Comparison of ENCODE assay signal across 8 mouse cellular contexts in genomic region chr10:40300648-40301171, GRCm38 (mm10). TPM values are rescaled to one million over a fixed set of nuclear protein-coding genes. Genes with fewer than 3 reads are reported as not detected.
DNase-seq lines count a peak whose midpoint lies in the region; ATAC-seq and TF ChIP-seq lines count a peak whose summit lies in the region.

No protein-coding gene starts in this region.

- H3K9me3 ChIP-seq in hindbrain, embryonic 11.5 days (ENCODE audit: control insufficient read depth, low read length) = no peaks in the 10 kb centered on the region
- no peaks in the 10 kb centered on the region for H3K9me3 ChIP-seq in lung, postnatal 0 days (ENCODE audit: low read length)

- peak; percentile 56 for DNase-seq in Patski (ENCODE audit: low read depth, low spot score)
- DNase-seq in cerebellum, adult 9-11 months = peak; percentile 84
- peak; percentile 84 to 89 for DNase-seq in frontal cortex, postnatal 10 days (ENCODE audit: low spot score in 2 of 2)
- peak; percentile 89 for DNase-seq in hindbrain, embryonic 11.5 days (ENCODE audit: low spot score)
- DNase-seq in layer of hippocampus, postnatal 10 days (ENCODE audit: low spot score in 2 of 2) = peak; percentile 85 to 86
- peak; percentile 95 for DNase-seq in lung, postnatal 0 days (ENCODE audit: low spot score)
- peak; percentile 63 for DNase-seq in ovary, postnatal 10 days (ENCODE audit: low spot score)
- peak; percentile 58 for DNase-seq in thymus, postnatal 14 days

- H3K4me3 ChIP-seq in hindbrain, embryonic 11.5 days (ENCODE audit: low read depth, low read length) = peak overlapping the region; percentile 99
- peak overlapping the region; percentile 86 for H3K4me3 ChIP-seq in lung, postnatal 0 days (ENCODE audit: low read depth, low read length)

- POLR2A ChIA-PET in Patski (lab: Charles Lee) = interaction anchor here (0.6 to 2.3 kb wide), 3 partner anchors 33 to 46 kb away, joined by 3 to 16 read pairs (median 10); partner anchors contain the start of gene Gtf3c6

- TF ChIP-seq CTCF in Patski (IDR thresholded peaks at IDR 0.05) = no peak
- no peak for TF ChIP-seq CTCF in lung, postnatal 0 days (IDR thresholded peaks at IDR 0.05)

- peak; percentile 81 for ATAC-seq in Patski
- ATAC-seq in hindbrain, embryonic 11.5 days (ENCODE audit: low FRiP score) = peak; percentile 79
- peak; percentile 82 for ATAC-seq in lung, postnatal 0 days

- peak overlapping the region; percentile 90 for H3K9ac ChIP-seq in hindbrain, embryonic 11.5 days (ENCODE audit: low read depth, low read length)
- peak overlapping the region; percentile 69 for H3K9ac ChIP-seq in lung, postnatal 0 days (replicated peaks; ENCODE audit: low read depth)

- under 1% methylated on average over 36 of the region's 36 CpGs for WGBS in hindbrain, embryonic 11.5 days
- WGBS in lung, postnatal 0 days = under 1% methylated on average over 36 of the region's 36 CpGs

- H3K27me3 ChIP-seq in Patski = no peaks in the 10 kb centered on the region
- no peaks in the 10 kb centered on the region for H3K27me3 ChIP-seq in hindbrain, embryonic 11.5 days (ENCODE audit: control insufficient read depth, insufficient read depth, low read length)
- no peaks in the 10 kb centered on the region for H3K27me3 ChIP-seq in lung, postnatal 0 days (replicated peaks; ENCODE audit: insufficient read depth, low read length)

- in situ Hi-C loops in Patski (cut with MboI; ENCODE audit: low pct_unique_long_range_greater_than_20kb) = no loop called here

- peak overlapping the region; percentile 86 for H3K27ac ChIP-seq in hindbrain, embryonic 11.5 days (ENCODE audit: low read depth, low read length)
- H3K27ac ChIP-seq in lung, postnatal 0 days (ENCODE audit: low read length) = peak overlapping the region; percentile 81

- H3K4me1 ChIP-seq in hindbrain, embryonic 11.5 days (replicated peaks; ENCODE audit: control insufficient read depth, insufficient read depth, low read length) = no peaks in the 10 kb centered on the region
- H3K4me1 ChIP-seq in lung, postnatal 0 days (ENCODE audit: insufficient read depth, low read depth, low read length) = peaks cover 8% of the 10 kb centered on the region; the same call in 1 of the 2 replicates

- peak overlapping the region; percentile 69 for H3K4me2 ChIP-seq in hindbrain, embryonic 11.5 days (replicated peaks; ENCODE audit: low read depth, low read length)
- peak overlapping the region; percentile 93 for H3K4me2 ChIP-seq in lung, postnatal 0 days (replicated peaks; ENCODE audit: low read depth, low read length)

- no peaks in the 10 kb centered on the region for H3K36me3 ChIP-seq in hindbrain, embryonic 11.5 days (ENCODE audit: control insufficient read depth, insufficient read depth, low read length)
- no peaks in the 10 kb centered on the region for H3K36me3 ChIP-seq in lung, postnatal 0 days (ENCODE audit: insufficient read depth, low read length)

- CTCF ChIA-PET in Patski (lab: Charles Lee) = interaction anchor here (1.5 to 1.6 kb wide), 2 partner anchors 42 to 73 kb away, joined by 3 to 5 read pairs; partner anchors contain the start of gene Gtf3c6

- TF ChIP-seq EP300 in lung, postnatal 0 days (IDR thresholded peaks at IDR 0.05) = no peak

RNA-seq across cellular contexts. Expression of gene Amd1, which starts 1.3 kb away (rescaled TPM):
- polyA plus RNA-seq in Patski (2021) = 56.5 TPM
- polyA plus RNA-seq in hindbrain, embryonic 11.5 days (2014; fragmentation: Nextera tagmentation; extraction: Ambion mirVana) = 82.2 and 89.7 TPM in 2 replicates
- 10 to 100 TPM; 43.2 to 48.9 TPM for total RNA-seq in layer of hippocampus, postnatal 10 days (2021)
- polyA plus RNA-seq in lung, postnatal 0 days (2015; fragmentation: Nextera tagmentation; extraction: Ambion mirVana) = 25.5 and 27.3 TPM in 2 replicates

RNA-seq across cellular contexts. Expression of gene Cdk19, which starts 38.7 kb away (rescaled TPM):
- 18.6 TPM for polyA plus RNA-seq in Patski (2021)
- polyA plus RNA-seq in hindbrain, embryonic 11.5 days (2014; fragmentation: Nextera tagmentation; extraction: Ambion mirVana) = 9.0 and 9.5 TPM in 2 replicates
- total RNA-seq in layer of hippocampus, postnatal 10 days (2021) = 10 to 100 TPM; 24.7 to 27.4 TPM
- polyA plus RNA-seq in lung, postnatal 0 days (2015; fragmentation: Nextera tagmentation; extraction: Ambion mirVana) = 6.7 and 8.4 TPM in 2 replicates

RNA-seq across cellular contexts. Expression of gene Gtf3c6, which starts 42.8 kb away (rescaled TPM):
- polyA plus RNA-seq in Patski (2021) = 92.1 TPM
- 151 and 155 TPM in 2 replicates for polyA plus RNA-seq in hindbrain, embryonic 11.5 days (2014; fragmentation: Nextera tagmentation; extraction: Ambion mirVana)
- 10 to 100 TPM; 29.2 to 33.8 TPM for total RNA-seq in layer of hippocampus, postnatal 10 days (2021)
- polyA plus RNA-seq in lung, postnatal 0 days (2015; fragmentation: Nextera tagmentation; extraction: Ambion mirVana) = 35.2 and 40.0 TPM in 2 replicates

RNA-seq across cellular contexts. Expression of gene Rpf2, which starts 53.9 kb away (rescaled TPM):
- 40.5 TPM for polyA plus RNA-seq in Patski (2021)
- 89.6 and 94.0 TPM in 2 replicates for polyA plus RNA-seq in hindbrain, embryonic 11.5 days (2014; fragmentation: Nextera tagmentation; extraction: Ambion mirVana)
- total RNA-seq in layer of hippocampus, postnatal 10 days (2021) = 10 to 100 TPM; 28.1 to 35.3 TPM
- 19.0 and 20.4 TPM in 2 replicates for polyA plus RNA-seq in lung, postnatal 0 days (2015; fragmentation: Nextera tagmentation; extraction: Ambion mirVana)

Comparison
In these comparisons a context has a peak if more than half of its experiments do, and no peak if none do; other contexts are left out.
1. Peak in every context shown above with its lines: DNase-seq, ATAC-seq, H3K4me3 ChIP-seq and H3K27ac ChIP-seq.